Mouse (Mus musculus) ovary, postnatal 10 days (tissue): ENCODE results near the gene Cdk8.
"Not testable (repeated sequence)": the region's sequence is repeated elsewhere in the genome, so short reads cannot be mapped to it uniquely, and the experiment has no call there.

Experiments
- DNase-seq: peaks from one replicate; pipeline ENCODE4 v3.0.0; 2022; ENCODE audit warnings: low spot score

Cdk8 gene

DNA sequence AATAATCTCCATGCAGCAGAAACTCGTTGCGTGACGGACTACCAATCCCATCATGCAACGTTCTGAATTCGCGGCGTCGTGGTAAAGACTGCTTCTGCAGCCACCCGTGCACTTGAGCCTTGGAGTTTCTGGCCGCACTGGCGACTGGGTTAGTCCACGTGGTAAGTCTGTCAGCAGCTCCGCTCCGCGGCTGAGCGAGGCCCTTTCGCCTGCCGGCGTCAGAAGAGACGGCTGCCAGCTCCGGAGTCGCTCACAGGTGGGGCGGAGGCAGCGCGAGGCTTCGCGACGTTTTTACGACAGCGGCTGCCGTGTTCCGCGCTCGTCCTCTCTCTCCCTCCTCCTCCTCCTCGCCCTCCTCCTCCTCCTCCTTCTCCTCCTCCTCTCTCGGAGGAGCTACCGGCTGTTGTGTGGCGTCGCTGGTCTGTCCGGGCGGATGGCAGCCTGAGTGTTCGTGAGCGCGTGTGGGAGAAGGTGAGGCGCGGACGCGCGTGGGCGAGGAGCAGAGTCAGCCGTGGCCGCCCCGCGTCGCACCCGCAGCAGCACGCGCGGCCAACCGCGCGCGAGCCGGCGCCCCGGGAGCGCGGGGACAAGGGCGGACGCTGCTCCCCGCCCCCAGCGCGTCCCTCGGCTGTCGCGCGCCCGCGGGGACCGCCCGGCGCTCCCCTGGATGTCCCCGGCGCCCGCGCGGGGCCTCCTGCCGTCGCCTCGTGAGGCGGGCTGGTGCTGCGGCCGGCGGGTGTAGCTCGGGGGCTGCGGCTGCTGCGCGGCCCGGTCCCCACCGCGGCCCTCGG, at the start of gene Cdk8:
Gene Cdk8 (plus strand): TSS at position 367 of the 791 bp plus-strand sequence.
- DNase-seq: peak; percentile 77

DNA sequence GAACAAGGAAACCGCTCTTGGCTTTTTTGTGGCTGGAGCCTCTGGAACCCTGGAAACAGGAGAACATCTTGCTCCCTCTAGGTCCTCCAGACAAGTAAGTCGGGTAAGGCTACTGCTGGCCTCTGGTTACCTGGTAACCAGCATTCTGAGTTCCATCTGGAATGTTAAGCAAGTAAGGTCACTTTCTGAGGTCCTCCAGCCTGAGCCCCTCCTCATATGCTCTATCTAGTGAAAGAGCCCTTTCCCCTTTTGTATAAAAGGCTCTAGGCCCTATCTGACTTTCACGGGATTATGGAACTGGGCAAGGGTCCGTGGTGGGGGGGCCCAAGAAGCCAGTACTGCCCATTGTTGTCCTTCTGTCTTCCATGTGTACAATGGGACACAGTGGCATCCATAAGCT, 45.8 kb upstream of the Cdk8 start, which contains the start of gene 1700001J03Rik:
Gene 1700001J03Rik (minus strand): TSS at position 101 of the 400 bp plus-strand sequence.
- not testable (repeated sequence) for DNase-seq

DNA sequence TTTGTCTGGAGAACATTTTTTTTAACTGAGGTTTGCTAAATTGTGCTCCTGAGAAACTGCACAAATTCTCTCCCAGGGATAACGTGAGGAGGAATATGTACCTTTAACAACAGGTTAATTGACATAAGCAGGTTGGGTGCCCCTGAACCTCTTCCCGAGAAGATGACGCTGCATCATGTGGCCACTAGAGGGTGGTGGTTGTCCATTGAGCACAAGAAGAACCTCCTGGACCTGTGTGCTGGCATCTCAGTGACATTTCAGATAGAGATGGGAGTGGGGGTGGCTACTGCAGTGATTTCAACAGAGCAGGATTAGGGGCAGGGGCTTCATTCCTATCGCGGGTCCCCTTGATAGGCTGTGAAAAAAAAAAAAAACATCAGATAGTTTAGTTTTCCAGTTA, 43.6 kb upstream of the Cdk8 start:
- peak; percentile 19 for DNase-seq

DNA sequence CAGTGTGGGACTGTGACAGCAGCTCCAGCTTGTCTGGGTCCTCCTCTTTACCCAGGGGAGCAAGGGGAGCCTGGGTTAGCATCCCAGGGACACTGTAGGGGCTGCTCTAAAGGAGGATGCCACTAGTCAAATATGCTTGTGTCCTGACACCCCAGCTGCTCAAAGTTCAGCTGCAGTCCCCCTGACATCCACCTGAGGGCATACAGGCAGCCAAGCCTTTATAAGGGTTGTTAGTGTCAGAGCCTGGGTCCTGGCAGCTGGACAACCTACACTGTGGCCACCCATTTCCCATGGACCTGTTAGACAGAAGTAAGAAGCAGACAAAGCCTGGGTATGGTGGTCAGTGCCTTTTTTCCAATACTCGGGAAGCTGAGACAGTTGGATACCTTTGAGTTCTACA, 42.9 kb upstream of the Cdk8 start:
- no peak for DNase-seq

DNA sequence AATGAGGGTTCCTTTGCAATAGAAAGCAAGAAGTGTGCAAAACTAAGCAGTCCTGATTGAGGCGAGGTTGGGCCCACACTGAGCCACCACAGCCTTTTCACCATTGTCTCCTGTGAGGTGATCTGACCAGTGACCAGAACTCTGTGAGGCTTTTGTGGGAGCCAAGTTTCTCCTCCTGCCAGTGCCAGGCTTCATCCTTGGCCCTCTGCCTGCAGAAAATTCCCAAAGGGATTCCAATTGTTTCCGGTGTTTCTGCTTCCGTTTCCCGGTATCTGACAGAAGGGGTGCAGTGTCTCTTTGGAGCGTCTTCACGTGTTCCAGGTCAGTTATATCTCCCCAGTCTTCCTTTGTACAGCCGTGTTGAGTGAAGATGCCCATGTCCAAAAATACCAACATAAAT, 42.3 kb upstream of the Cdk8 start:
- no peak for DNase-seq

DNA sequence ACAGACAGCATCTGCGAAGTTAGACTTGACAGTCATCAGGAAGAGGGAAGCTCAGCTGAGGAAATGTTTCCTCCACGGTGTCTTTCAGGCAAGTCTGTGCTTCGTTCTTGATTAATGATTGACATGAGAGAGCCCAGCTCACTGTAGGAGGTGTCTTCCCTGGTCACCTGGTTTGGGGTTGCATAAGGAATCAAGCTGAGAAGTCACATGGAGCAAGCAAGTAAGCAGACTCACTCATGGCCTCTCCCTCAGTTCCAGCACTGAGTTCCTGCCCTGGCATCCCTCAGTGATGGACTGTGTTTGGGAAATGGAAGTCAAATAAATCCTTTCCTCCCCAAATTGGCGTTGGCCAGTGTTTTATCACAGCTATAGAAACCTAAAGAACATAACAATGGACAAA, 40.9 kb upstream of the Cdk8 start:
- DNase-seq: no peak

DNA sequence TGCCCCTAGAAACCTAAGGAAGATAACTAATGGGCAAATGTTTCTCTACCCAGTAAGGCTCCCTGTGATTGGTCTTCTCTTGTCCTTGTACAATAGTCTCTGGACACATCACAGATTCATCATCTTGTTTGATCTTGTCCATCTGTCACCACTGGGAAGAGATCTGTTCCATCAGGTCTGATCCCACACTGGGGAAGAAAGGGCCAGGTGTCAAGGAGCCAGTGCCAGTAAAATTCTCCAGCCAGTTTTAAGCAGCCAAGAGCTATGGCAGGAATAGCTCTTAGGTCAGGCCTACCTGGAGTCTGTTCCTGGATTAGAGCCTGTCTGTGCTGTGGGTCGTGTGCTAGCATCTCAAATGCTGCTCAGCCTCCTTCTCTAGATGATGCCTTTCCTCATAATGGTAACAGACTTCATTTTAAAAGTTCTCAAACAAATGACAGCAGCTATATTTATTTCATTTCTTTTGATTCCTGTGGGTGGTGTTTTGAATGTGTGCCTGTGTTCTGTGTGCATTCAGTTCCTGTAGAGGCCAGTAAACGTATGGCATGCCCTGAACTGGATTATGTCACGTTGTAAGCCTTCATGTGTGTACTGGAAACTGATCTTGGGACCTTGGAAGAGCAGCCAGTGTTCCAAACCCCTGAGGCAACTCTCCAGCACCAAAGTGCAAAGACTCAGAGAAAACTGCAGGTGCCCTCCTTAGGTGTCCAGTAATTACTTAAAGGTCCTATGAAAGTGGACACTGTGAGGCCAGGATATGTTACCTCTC, 40.3 kb upstream of the Cdk8 start:
- no peak for DNase-seq

DNA sequence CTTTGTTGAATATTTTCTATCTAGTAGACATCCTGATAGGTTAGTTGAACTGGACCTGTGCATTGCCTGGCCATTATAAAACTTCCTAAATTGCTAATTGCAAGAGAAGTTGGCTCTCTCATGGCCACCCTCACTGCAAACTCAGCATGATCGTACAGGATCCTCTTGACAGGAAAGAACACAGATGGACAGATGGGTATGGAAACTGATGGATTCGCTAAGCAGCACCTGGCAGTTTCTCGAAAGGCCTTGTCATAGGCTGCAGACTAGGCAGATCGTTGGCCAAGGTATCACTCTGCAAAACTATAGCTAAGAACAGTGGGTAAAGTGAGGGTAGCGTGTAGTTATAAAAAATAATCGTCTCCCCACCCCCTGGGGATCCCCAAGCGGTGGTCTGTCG, 37.7 kb upstream of the Cdk8 start:
- no peak for DNase-seq

DNA sequence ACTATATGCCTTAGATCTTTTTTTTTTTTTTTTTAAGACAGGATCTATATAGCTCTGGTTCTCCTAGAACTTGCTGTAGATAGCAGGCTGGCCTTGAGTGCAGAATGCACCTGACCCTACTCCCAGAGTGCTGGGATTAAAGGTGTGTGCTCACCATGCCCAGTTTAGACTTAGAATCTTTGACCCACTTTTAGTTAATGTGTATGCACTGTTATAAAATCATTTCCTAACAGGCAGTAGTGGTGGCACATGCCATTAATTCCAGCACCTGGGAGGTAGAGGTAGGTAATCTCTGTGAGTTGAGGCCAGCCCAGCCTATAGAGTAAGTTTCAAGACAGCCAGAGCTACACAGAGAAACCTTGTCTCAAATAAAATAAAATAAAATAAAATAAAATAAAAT, 32.0 kb upstream of the Cdk8 start:
- no peak for DNase-seq

DNA sequence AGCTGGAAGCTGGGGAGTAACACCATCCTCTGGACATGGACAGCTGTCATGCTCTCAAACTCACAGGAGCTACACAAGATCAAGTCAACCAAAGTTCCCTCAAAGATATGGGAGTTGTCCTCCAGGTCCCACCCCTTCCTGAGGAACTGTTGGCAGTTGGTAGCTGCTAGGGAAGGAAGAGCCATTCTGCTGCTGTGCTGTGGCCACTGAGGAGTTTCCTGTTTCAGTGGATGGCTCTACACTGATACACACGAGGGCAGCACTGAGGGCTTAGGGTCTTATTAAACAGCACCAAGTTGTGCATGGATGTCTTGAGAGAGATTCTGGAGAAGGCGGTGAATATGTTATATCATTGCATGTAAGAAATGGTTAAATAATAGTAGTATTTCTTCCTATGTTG, 31.5 kb upstream of the Cdk8 start:
- no peak for DNase-seq

DNA sequence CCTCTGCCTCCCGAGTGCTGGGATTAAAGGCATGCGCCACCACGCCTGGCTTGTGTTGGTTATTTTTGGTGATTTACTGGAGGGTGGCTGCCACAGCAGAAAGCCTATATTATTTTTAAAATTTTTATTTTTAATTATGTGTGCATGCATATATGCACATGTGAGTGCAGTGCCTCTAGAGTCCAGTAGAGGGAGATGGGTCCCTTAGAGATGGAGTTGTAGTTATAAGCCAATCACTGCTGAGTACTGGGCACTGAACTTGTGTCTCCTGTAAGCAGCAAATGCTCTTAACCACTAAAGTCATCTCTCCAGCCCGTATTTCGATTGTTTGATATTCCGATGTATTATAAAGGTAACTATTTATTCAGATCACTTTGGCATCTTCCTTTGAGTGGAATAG, 30.4 kb upstream of the Cdk8 start:
- DNase-seq: no peak

DNA sequence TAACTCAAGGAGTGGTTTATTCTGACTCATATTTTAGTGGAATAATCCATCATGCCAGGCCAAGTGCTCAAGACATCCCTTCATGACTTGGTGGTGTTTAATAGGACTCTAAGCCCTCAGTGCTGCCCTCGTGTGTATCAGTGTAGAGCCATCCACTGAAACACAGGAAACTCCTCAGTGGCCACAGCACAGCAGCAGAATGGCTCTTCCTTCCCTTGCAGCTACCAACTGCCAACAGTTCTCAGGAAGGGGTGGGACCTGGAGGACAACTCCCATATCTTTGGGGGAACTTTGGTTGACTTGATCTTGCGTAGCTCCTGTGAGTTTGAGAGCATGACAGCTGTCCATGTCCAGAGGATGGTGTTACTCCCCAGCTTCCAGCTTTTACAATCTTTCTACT, 27.1 kb upstream of the Cdk8 start:
- no peak for DNase-seq

DNA sequence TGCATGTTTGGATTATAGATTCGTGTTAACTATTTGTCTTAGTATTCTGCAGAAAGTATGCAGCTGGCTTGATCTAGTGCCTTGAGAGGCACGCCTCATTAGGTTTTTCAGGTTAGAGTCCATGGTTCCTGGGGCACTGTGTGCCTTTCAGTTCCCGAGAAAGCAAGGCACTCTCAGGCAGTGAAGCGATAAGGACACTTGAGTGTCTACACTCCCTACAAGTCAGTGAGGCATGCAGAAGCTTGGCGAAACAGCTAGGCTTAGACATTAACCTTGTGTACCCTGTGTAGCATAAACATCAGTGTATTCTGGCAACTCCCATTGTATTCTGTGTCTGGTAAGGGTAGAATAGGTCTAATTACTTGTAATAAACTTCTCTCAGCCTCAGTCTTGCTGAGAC, 25.5 kb upstream of the Cdk8 start:
- DNase-seq: no peak

DNA sequence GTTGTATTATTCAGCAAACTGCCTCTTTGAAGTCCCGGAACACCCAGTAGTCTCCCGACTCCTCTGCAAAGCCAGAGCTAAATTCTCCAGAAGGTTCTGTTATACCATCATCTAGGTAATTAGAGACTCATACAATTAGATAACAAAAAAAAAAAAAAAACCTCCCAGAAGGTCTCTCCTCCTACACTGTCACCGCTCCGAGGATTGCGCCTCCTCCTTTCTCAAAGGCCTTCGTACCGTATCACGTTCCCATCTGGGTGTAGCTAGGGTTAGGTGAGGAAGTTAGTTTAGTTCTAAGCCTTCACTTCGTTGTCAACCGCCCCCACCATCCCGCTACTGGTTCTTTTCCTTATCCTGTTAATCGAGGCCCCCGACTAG, 10.5 kb upstream of the Cdk8 start:
- DNase-seq: no peak

DNA sequence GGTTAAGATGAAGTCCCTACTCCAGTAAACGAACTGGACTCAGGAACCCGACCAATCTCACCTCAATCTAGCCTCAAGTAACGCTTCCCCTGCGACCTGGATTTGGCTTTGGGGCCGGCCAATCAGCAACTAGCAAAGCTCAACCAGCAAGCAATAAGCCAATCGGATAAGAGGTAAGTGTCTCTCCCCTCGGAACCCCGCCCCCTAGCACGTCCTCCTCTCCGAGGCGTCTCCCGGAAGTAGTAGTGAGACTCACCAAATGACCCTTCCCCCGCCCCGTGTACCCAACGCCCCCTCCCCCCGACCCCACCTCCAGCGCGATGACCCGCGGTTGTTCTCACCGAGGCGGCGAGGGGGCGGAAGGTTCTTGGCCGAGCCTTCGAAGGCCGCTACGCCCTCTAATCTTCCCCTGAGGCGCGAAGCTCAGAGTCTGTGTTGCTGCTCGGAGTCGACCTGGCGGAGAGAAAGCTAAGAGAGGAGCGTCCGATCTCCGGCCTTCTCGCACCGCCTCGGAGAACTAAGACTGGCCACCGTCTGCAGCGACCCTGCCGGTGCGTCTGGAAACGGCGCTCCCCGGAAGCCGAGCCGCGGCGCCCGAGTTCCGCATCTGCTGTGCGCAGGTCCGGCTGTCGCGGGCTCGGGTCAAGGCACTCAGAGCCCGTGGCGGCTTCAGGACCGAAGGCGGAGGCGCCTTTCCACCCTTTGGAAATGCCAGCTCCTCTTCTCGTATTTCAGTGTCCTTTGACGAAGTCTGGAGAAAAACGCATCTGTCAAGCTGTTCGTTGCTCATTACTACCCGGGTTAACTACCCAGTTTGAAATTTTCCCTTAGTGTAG, 9.9 kb upstream of the Cdk8 start, which contains the start of gene Rnf6:
Gene Rnf6 (minus strand): TSS at position 677 of the 836 bp plus-strand sequence.
- DNase-seq: peak; percentile 70

DNA sequence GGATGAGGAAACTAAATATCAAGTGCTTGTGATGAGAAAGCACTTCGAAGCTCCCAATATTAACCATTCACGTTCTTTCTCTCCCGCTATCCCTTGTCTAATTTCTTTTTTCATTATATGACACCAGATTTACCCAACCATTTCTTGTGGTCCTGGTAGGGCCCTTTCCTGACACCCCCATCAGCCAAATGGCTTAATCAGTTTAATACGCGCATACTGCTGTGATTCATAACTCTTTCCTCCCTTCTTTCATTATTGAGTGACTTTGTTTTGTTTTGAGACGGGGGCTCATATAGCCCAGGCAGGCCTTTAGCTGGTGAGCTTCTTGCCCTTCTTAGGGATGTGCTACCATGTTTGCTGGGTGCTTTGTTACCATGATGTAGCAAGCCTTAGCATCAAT, 9.3 kb upstream of the Cdk8 start:
- no peak for DNase-seq

DNA sequence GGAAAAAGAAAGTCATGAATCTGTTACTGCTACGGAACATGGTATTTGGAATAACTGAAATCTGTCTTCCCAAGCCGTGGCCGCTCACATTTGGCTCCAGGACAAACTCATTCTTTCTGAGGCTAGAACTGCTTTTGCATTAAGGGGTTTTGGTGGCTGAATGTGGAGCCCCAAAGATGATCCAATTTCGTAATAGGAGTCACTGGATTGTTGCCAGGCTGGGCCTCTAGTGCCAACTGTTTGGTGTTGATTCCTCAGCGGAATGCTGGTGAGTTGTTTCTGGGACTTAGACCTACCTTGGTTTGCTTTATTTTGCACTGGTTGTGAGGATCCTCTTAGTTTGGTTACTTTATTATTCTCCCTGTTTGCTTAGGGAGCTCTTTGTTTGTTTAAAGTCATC, 7.2 kb upstream of the Cdk8 start:
- DNase-seq: no peak

DNA sequence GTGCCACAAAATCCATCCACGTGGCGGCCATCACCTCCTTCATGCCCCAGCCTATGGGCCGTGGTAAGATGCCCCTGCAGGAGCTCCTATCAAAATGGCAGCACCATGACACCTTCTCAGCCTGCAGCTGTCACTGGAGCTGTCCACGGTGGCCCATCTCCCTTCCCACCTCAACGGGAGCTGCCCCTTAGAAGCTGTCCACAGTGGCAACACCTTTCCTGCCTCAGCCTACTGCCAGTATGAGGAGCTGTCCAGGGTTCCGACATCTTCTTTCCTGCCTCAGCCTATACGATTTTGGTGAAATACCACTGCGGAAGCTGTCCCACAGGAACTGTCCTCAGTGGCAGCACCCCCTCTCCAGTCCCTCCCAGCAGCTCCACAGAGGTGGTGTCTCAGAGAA, 3.5 kb upstream of the Cdk8 start:
- no peak for DNase-seq

DNA sequence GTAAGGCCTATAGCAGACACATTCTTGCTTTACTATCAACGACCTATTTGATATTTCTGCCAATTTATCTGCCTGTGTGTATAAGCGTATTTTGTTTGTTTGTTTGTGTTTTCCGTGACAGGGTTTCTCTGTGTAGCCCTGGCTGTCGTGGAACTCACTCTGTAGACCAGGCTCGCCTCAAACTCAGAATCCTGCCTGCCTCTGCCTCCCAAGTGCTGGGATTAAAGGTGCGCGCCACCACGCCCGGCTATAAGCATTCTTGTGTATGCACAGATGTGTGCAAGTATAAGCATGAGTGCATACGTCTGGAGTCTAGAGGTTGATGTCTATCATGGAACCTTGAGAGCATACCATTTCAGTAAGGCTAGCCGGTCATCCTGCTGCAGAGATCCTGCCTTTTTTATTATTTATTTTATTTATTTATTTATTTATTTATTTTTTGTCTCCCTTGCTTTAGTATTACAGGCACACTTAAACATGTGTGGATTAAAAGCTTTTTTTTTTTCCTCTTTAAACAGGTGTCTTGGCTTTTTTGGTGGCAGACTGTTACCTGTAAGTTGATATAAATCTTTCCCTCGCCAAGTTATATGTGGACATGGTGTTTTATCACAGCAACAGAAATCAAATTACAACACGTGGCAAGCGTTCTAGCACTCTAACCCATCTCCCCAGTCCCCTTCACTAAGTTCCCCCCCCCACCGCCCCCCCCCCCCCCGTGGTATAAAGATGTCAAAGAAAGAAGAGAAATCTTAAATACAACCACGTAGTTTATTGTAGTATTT, 970 bp upstream of the Cdk8 start:
- no peak for DNase-seq

DNA sequence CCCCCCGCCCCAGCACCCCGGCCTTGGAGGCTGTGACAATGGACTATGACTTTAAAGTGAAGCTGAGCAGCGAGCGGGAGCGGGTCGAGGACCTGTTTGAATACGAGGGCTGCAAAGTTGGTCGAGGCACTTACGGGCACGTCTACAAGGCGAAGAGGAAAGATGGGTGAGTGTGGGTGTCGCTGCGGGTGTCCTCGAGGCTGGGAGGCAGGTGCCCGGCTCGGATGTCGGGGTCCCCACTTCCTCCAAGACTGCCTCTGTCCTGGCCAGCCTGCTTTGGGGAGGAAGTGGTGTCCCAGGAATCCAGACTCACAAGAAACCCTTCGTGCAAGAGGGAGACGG, 596 bp downstream of the Cdk8 start:
- DNase-seq: peak; percentile 22

DNA sequence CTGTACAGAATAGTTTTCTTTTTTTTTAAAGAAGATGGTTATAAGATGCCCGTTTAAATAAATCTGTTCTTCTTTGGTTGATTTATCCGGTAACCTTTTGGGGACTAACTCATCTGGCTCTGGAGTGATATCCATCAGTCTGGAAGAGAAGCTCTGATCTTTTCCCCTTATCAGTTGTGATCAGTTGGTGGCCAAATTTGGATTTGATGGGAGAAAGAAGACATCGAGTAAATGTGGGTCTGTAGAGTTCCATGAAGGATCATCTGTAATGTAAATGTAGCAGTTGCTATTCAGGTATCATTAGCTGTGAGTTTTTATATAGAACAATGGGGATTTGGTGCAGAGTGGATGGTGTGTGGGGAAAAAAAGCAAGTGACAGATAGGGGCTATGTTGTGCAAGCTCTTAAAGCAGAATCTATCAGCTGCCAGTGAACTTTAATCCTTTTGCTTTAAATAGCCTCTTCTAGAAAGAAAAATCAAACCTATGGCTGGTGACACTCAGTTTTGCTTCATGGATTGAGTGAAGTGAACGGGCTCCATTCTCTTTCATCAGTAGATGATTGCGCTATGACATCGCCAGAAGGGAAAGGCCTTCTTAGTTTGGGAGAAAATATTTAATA, 1.1 kb downstream of the Cdk8 start:
- DNase-seq: no peak
